Mouse (Mus musculus) ES-E14 (cell line): ENCODE data around the gene Grin2d.
"Not testable (repeated sequence)": the region's sequence is repeated elsewhere in the genome, so short reads cannot be mapped to it uniquely, and the experiment has no call there.

Experiments
- CHD2 ChIP-seq: IDR thresholded peaks from 2 replicates; pipeline ENCODE4 v1.6.1; 2014; ENCODE audit warnings: mild to moderate bottlenecking, low read depth, low read length, inconsistent platforms
- MAFK ChIP-seq: IDR thresholded peaks from 2 replicates; pipeline ENCODE4 v1.6.1; 2014; ENCODE audit warnings: mild to moderate bottlenecking, low read depth, low read length, inconsistent platforms; ENCODE audit not compliant: insufficient read depth
- ZC3H11A ChIP-seq: IDR thresholded peaks from 2 replicates; pipeline ENCODE4 v1.6.1; 2012; ENCODE audit warnings: low read depth, mild to moderate bottlenecking, inconsistent platforms, low read length, borderline replicate concordance
- ZNF384 ChIP-seq: IDR thresholded peaks from 2 replicates; pipeline ENCODE4 v1.6.1; 2012; ENCODE audit warnings: low read depth, low read length, inconsistent platforms

DNA sequence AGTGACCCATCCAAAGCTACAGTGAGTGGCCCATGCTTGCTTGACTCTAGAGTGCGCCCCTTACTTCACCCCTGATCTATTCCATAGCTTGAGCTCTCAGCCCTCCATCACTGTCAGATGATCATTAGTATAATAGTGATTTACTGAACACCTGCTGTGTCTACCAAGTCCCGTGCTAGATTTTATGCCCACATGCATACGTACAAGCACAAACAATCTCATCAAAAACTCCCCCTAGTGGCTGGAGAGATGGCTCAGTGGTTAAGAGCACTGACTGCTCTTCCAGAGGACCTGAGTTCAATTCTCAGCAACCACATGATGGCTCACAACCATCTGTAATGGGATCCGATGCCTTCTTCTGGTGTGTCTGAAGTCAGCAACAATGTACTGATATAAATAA, 19.9 kb upstream of the Grin2d start:
- not testable (repeated sequence) for TF ChIP-seq ZNF384, ZC3H11A, MAFK, CHD2
